Comparison of ENCODE assay signal across 26 mouse cellular contexts in genomic region chr5:44075432-44075831, GRCm38 (mm10). TPM values are rescaled to one million over a fixed set of nuclear protein-coding genes. Genes with fewer than 3 reads are reported as not detected.
DNase-seq lines count a peak whose midpoint lies in the region; ATAC-seq and TF ChIP-seq lines count a peak whose summit lies in the region.
"Had no signal": no experiment of that assay in that cellular context is flagged by ENCODE, and none has a peak within 500 bp of the region (broad histone marks: within the 10 kb centered on the region; RNA-seq: fewer than 3 reads in every experiment).

No protein-coding gene starts in this region.

- no peak for TF ChIP-seq EP300 in liver, postnatal 0 days (IDR thresholded peaks at IDR 0.05; ENCODE audit: low read depth)

- no peaks in the 10 kb centered on the region for H3K36me3 ChIP-seq in liver, postnatal 0 days (replicated peaks; ENCODE audit: insufficient read depth, low read length)
- no peaks in the 10 kb centered on the region for H3K36me3 ChIP-seq in heart, embryonic 12.5 days
- H3K36me3 ChIP-seq: embryonic facial prominence, embryonic 12.5 days; embryonic facial prominence, embryonic 15.5 days; heart, embryonic 10.5 days; hindbrain, embryonic 15.5 days had no signal

- H3K27ac ChIP-seq in liver, postnatal 0 days (ENCODE audit: low read depth), result no peak overlapping the region
- H3K27ac ChIP-seq in heart, embryonic 12.5 days (ENCODE audit: poor library complexity, severe bottlenecking), result no peak overlapping the region
- H3K27ac ChIP-seq: embryonic facial prominence, embryonic 12.5 days; embryonic facial prominence, embryonic 15.5 days; gastrocnemius, adult 2 months; heart, adult 2 months; heart, embryonic 10.5 days; hindbrain, embryonic 12.5 days; hindbrain, embryonic 15.5 days had no signal

- peak; percentile 27; the same call in 1 of the 2 replicates for ATAC-seq in liver, postnatal 0 days
- peak; percentile 99 for ATAC-seq in granulocyte monocyte progenitor cell, adult 5-6 weeks (replicated peaks; ENCODE audit: poor library complexity, severe bottlenecking)
- ATAC-seq in megakaryocyte progenitor cell, adult 5-6 weeks (replicated peaks; ENCODE audit: poor library complexity), result peak; percentile 96
- ATAC-seq in heart, embryonic 12.5 days (ENCODE audit: insufficient number of reproducible peaks, low FRiP score), result no peak
- ATAC-seq: activated CD4-positive, CD25-positive, alpha-beta regulatory T cell, adult 4 months; CD4-positive, CD25-positive, alpha-beta regulatory T cell, adult 4 months; forebrain, embryonic 14.5 days; forebrain, postnatal 0 days had no signal

- H3K27me3 ChIP-seq in liver, postnatal 0 days (ENCODE audit: insufficient read depth, low read length), result no peaks in the 10 kb centered on the region
- no peaks in the 10 kb centered on the region for H3K27me3 ChIP-seq in heart, embryonic 12.5 days (replicated peaks)
- H3K27me3 ChIP-seq: embryonic facial prominence, embryonic 12.5 days; embryonic facial prominence, embryonic 15.5 days; hindbrain, embryonic 12.5 days; hindbrain, embryonic 15.5 days had no signal

- no peak overlapping the region for H3K4me2 ChIP-seq in liver, postnatal 0 days (ENCODE audit: low read depth, low read length)
- no peak overlapping the region for H3K4me2 ChIP-seq in heart, embryonic 12.5 days
- H3K4me2 ChIP-seq: embryonic facial prominence, embryonic 12.5 days; embryonic facial prominence, embryonic 15.5 days; hindbrain, embryonic 12.5 days; hindbrain, embryonic 15.5 days had no signal

- peaks cover 6% of the 10 kb centered on the region for H3K4me1 ChIP-seq in liver, postnatal 0 days (ENCODE audit: insufficient read depth)
- H3K4me1 ChIP-seq in heart, embryonic 12.5 days (replicated peaks), result peaks cover 6% of the 10 kb centered on the region
- H3K4me1 ChIP-seq: hindbrain, embryonic 12.5 days; hindbrain, embryonic 15.5 days had no signal

- H3K9me3 ChIP-seq in liver, postnatal 0 days (ENCODE audit: low read length), result no peaks in the 10 kb centered on the region
- no peaks in the 10 kb centered on the region for H3K9me3 ChIP-seq in heart, embryonic 12.5 days (replicated peaks)
- H3K9me3 ChIP-seq: embryonic facial prominence, embryonic 12.5 days; embryonic facial prominence, embryonic 15.5 days; heart, embryonic 10.5 days; hindbrain, embryonic 12.5 days; hindbrain, embryonic 15.5 days had no signal

- intact Hi-C loops in gastrocnemius, postnatal 14 days (cut with DNase I; ENCODE audit: low total_unique reads), result no loop called here

- H3K9ac ChIP-seq in liver, postnatal 0 days (replicated peaks), result no peak overlapping the region
- H3K9ac ChIP-seq in heart, embryonic 12.5 days, result no peak overlapping the region
- H3K9ac ChIP-seq: embryonic facial prominence, embryonic 12.5 days; embryonic facial prominence, embryonic 15.5 days; forebrain, postnatal 0 days; hindbrain, embryonic 12.5 days; hindbrain, embryonic 15.5 days had no signal

- H3K4me3 ChIP-seq in liver, postnatal 0 days (ENCODE audit: low read depth, low read length), result no peak overlapping the region
- no peak overlapping the region for H3K4me3 ChIP-seq in heart, embryonic 12.5 days
- H3K4me3 ChIP-seq: embryonic facial prominence, embryonic 12.5 days; embryonic facial prominence, embryonic 15.5 days; gastrocnemius, adult 2 months; heart, adult 2 months; heart, embryonic 10.5 days; hindbrain, embryonic 12.5 days; hindbrain, embryonic 15.5 days had no signal

- TF ChIP-seq CTCF in liver, postnatal 0 days (IDR thresholded peaks at IDR 0.05; ENCODE audit: low read depth), result no peak

- no peak for DNase-seq in liver, postnatal 0 days
- no peak for DNase-seq in liver
- no peak for DNase-seq in lung, adult 18-20 months
- no peak for DNase-seq in gastrocnemius, postnatal 14 days
- DNase-seq: adrenal gland, postnatal 10 days; adrenal gland, postnatal 36 days; cerebellum, adult 18-20 months; cerebellum, adult 9-10 months; cerebellum, postnatal 14 days; forebrain, postnatal 0 days; gastrocnemius, adult 2 months; gastrocnemius, postnatal 25 days; heart, adult 2 months had no signal

- WGBS in liver, postnatal 0 days (ENCODE audit: insufficient replicate concordance), result 45% methylated on average over 1 of the region's 1 CpGs
- 89% methylated on average over 1 of the region's 1 CpGs for WGBS in heart, embryonic 12.5 days

RNA-seq across cellular contexts. Expression of gene Prom1, which starts 26.4 kb away (rescaled TPM):
- 9.4 and 9.7 TPM in 2 replicates for polyA plus RNA-seq in liver, postnatal 0 days (2015; fragmentation: Nextera tagmentation; extraction: Ambion mirVana)
- 12.7 and 17.1 TPM in 2 replicates for total RNA-seq in granulocyte monocyte progenitor cell, adult 5-6 weeks (2014; fragmentation: Nextera tagmentation)
- 40.5 and 45.8 TPM in 2 replicates for total RNA-seq in granulocyte monocyte progenitor cell, adult 5-6 weeks (2017)
- 59.7 and 64.9 TPM in 2 replicates for total RNA-seq in megakaryocyte progenitor cell, adult 5-6 weeks (2015)
- total RNA-seq in megakaryocyte progenitor cell, adult 5-6 weeks (2017), result 42.3 and 54.7 TPM in 2 replicates
- total RNA-seq in gastrocnemius, postnatal 14 days (2021), result 10 to 100 TPM; 13.1 to 19.7 TPM
- polyA plus RNA-seq in heart, embryonic 12.5 days (2016; fragmentation: Nextera tagmentation; extraction: Ambion mirVana), result 15.8 and 18.2 TPM in 2 replicates
- total RNA-seq: MEL had no signal
- polyA plus RNA-seq: C2C12 had no signal
